Mouse (Mus musculus) layer of hippocampus, adult 6 months (tissue): Measurements from ENCODE around the gene Tmed6. TPM values are rescaled to one million over a fixed set of nuclear protein-coding genes. Genes with fewer than 3 reads are reported as not detected.

Experiments
- long read RNA-seq, 2 experiments: library from polyadenylated mRNA; unstranded; transcript quantifications; one replicate each; pipeline ENCODE4 v2.0.0; 2019 to 2020
- microRNA-seq: library from miRNA; unstranded; fragments of <30 nt; microRNA quantifications from one replicate; pipeline ENCODE4 v1.2.0, GENCODE M21; 2020
- polyA plus RNA-seq: library from polyadenylated mRNA; unstranded; fragments of <200 nt; fragmentation: Nextera tagmentation; gene quantifications from 2 replicates; pipeline ENCODE4 v1.2.3, GENCODE M21; 2021

Tmed6 gene
- polyA plus RNA-seq: not detected in 2 replicates
- long read RNA-seq, experiment 1: 0 reads
- long read RNA-seq, experiment 2: 0 reads

DNA sequence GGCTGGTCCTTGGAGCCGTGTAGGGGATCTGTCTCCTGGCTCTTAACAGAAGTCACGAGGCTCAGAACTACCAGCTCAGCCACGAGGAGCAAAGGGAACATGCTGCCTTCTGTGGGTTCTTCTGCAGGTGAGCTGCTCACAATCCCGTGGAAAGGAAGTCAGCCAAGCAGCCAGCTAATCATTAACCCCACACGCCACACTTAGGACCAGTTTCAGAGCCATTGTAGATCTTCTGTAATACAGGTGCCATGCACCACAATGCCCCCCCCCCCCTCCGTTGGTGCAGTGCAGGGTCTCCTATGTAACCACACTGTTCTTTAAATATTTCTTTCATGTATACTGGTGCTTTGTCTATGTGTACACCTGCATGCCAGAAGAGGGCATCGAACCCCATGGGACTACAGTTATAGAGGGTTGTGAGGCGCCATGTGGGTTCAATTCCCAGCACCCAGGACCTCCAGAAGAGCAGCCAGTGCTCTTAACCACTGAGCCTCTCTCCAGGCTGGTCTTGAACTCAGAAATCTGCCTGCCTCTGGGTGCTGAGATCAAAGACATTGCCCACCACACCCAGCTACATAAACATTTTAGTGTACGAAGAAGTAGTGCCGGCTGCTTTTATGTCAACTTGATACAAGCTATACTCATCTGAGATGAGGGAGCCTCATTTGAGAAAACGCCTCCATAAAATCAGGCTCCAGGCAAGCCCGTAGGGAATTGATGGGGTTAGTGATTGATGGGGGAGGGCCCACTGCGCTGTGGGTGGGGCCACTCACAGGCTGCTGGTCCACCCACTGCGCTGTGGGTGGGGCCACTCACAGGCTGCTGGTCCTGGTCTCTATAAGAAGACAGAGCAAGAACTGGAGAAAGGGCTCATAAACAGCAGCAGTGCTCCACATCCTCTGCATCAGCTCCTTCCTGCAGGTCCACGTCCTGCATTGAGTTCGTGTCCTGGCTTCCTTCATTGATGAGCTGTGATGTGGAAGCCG lies at the start of gene Tmed6:
TSS of gene Tmed6 (minus strand) at position 134 of the 986 bp plus-strand sequence.

GRCm38 (mm10) chr8:107096366-107097036 lies 31.1 kb upstream of the Tmed6 start, which contains the start of gene Terf2:
Terf2 (minus strand) TSS chr8:107096547.

GRCm38 (mm10) chr8:107056076-107056972 lies 9.1 kb downstream of the Tmed6 start, which contains the start of the genes Cog8 and Nip7:
Cog8 (minus strand) TSS chr8:107056689.
Nip7 (plus strand) TSS chr8:107056877.

GRCm38 (mm10) chr8:107048061-107048941 lies 17.1 kb downstream of the Tmed6 start, which contains the start of gene Pdf:
Pdf (minus strand) TSS chr8:107048614.

GRCm38 (mm10) chr8:107030650-107031576 lies 34.5 kb downstream of the Tmed6 start, which contains the start of gene Vps4a:
Vps4a (plus strand) TSS chr8:107031222.

Small RNA genes lying within 50 kb of the gene (microRNA-seq; reads per million reads assigned to microRNA genes)
- 2.1 reads per million, percentile 3 among the genes with 10 or more reads in this experiment for gene Mir7075

Other genes starting within 250 kb of the Tmed6 start
- 0.20 and 0.40 TPM in 2 replicates for gene Has3, start 195.4 kb downstream of the Tmed6 start, polyA plus RNA-seq
- 24.4 and 26.2 TPM in 2 replicates for gene Utp4, start 172.0 kb downstream of the Tmed6 start, polyA plus RNA-seq
- gene Sntb2, start 129.9 kb downstream of the Tmed6 start, polyA plus RNA-seq: 3.3 and 3.6 TPM in 2 replicates
- 109 and 128 TPM in 2 replicates for gene Vps4a, start 34.4 kb downstream of the Tmed6 start, polyA plus RNA-seq
- gene Pdf, start 17.0 kb downstream of the Tmed6 start, polyA plus RNA-seq: 51.7 and 54.3 TPM in 2 replicates
- 54.3 and 75.4 TPM in 2 replicates for gene Cog8, start 9.0 kb downstream of the Tmed6 start, polyA plus RNA-seq
- gene Nip7, start 8.8 kb downstream of the Tmed6 start, polyA plus RNA-seq: 26.4 and 31.4 TPM in 2 replicates
- gene Terf2, start 30.9 kb upstream of the Tmed6 start, polyA plus RNA-seq: 4.9 and 5.0 TPM in 2 replicates
- gene Cyb5b, start 85.0 kb upstream of the Tmed6 start, polyA plus RNA-seq: 48.3 and 62.1 TPM in 2 replicates
- 4.6 and 5.7 TPM in 2 replicates for gene Nfat5, start 227.8 kb upstream of the Tmed6 start, polyA plus RNA-seq